Mouse (Mus musculus): ENCODE data around the gene Nr2e1.

DNA sequence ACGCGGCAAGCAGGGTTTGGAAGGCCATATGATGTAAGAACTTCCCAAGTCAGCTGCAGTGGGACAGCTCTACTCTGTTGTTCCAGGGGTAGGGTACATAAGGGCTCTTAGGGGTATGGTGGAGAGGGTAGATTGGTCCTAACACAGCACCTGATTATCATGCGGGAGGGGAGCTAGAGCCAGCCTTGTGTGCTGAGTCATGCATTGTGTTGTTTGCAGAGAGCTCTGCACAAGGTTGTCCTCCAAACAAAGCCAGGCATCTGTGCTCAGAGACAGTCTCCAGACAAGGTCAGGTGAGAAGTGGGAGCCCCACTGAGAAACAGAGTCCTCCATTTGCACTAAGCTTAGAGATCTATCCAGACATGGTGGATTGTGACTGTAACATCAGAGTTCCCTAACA lies 36.9 kb downstream of the Nr2e1 start:
- no peak for TF ChIP-seq POLR2A (IDR thresholded peaks at IDR 0.05; ENCODE audit: borderline replicate concordance, extremely low read depth, low read depth, low read length)
- TF ChIP-seq CTCF (IDR thresholded peaks at IDR 0.05; ENCODE audit: insufficient read depth, low read length) = no peak

Measured in lung, adult 2 months (tissue).